Mouse (Mus musculus) heart, postnatal 10 days (tissue): Measurements from ENCODE around the gene Pth. TPM values are rescaled to one million over a fixed set of nuclear protein-coding genes. Genes with fewer than 3 reads are reported as not detected.

Source experiments
- DNase-seq, 2 experiments: peaks; one replicate each; pipeline ENCODE4 v3.0.0; 2021
- intact Hi-C: fragments of 180-260 bp; cut with DNase I; formaldehyde crosslinking; loops from one replicate; pipeline ENCODE4 v1.15.1; 2025
- total RNA-seq, 2 experiments: library from RNA; stranded (reverse); gene quantifications; 2 replicates each; pipeline ENCODE4 v1.2.3; 2021

Gene Pth
- total RNA-seq, 2 experiments from 2014 or later = not detected

- peak; percentile 35 to 49 for DNase-seq
- intact Hi-C loops = no loop called here
Measured at GRCm38 (mm10) chr7:113347271-113347670, 41.1 kb downstream of the Pth start.

Other genes with a start within 250 kb of the Pth start
- 10 to 100 TPM; 11.1 to 12.2 TPM for gene Arntl, start 181.1 kb downstream of the Pth start, total RNA-seq
- gene Btbd10, start 19.2 kb downstream of the Pth start, total RNA-seq = 10 to 100 TPM; 15.3 to 15.7 TPM
- 10 to 100 TPM; 32.4 to 39.3 TPM for gene Far1, start 125.3 kb upstream of the Pth start, total RNA-seq